Mouse (Mus musculus) embryonic facial prominence, embryonic 12.5 days (tissue): ENCODE data around the gene Olfr578. TPM values are rescaled to one million over a fixed set of nuclear protein-coding genes. Genes with fewer than 3 reads are reported as not detected.

Experiments
- ATAC-seq: fragments of 200-750 bp; cut with Nextera tagmentation; 2 replicates; pipeline ENCODE4 v1.8.0; 2017; ENCODE audit not compliant: insufficient number of reproducible peaks, insufficient read depth, low FRiP score, low TSS enrichment
- H3K27ac ChIP-seq: fragments of 300-500 bp; sonication (generic); 2 replicates; pipeline ENCODE4 v1.5.1; 2016; ENCODE audit warnings: mild to moderate bottlenecking
- H3K27me3 ChIP-seq: fragments of 300-500 bp; sonication (generic); 2 replicates; pipeline ENCODE4 v1.6.1; 2016; ENCODE audit warnings: mild to moderate bottlenecking, moderate library complexity
- H3K36me3 ChIP-seq: fragments of 300-500 bp; sonication (generic); 2 replicates; pipeline ENCODE4 v1.6.1; 2016; ENCODE audit warnings: mild to moderate bottlenecking
- H3K4me1 ChIP-seq: fragments of 300-500 bp; sonication (generic); 2 replicates; pipeline ENCODE4 v1.6.1; 2016
- H3K4me2 ChIP-seq: fragments of 300-500 bp; sonication (generic); replicated peaks from 2 replicates; pipeline ENCODE4 v1.6.1; 2016; ENCODE audit warnings: mild to moderate bottlenecking, moderate library complexity
- H3K4me3 ChIP-seq: fragments of 300-500 bp; sonication (generic); 2 replicates; pipeline ENCODE4 v1.5.1; 2016; ENCODE audit warnings: mild to moderate bottlenecking
- H3K9ac ChIP-seq: fragments of 300-500 bp; sonication (generic); 2 replicates; pipeline ENCODE4 v1.6.1; 2016; ENCODE audit warnings: mild to moderate bottlenecking, moderate library complexity
- H3K9me3 ChIP-seq: fragments of 300-500 bp; sonication (generic); 2 replicates; pipeline ENCODE4 v1.6.1; 2016; ENCODE audit warnings: mild to moderate bottlenecking, moderate library complexity
- WGBS: fragments of 180-500 bp; shearing (Covaris S2); methylation state at CpG from one replicate; pipeline ENCODE4 v1.1.7; 2016; 5-methylcytosine and 5-hydroxymethylcytosine counted together
- polyA plus RNA-seq: library from polyadenylated mRNA; unstranded; fragments of >200 nt; fragmentation: Nextera tagmentation; extraction: Ambion mirVana; gene quantifications from 2 replicates; pipeline ENCODE4 v1.2.1, GENCODE M21; 2016

The Olfr578 gene
- polyA plus RNA-seq = not detected in 2 replicates

- Histone ChIP-seq H3K9ac (no peak within 1 kb of the TSS), H3K4me2 (no peak within 1 kb of the TSS), H3K4me3 (no peak within 1 kb of the TSS), H3K27me3 (no peaks in the 10 kb centered on the region), H3K27ac (no peak within 1 kb of the TSS), H3K4me1 (no peaks in the 10 kb centered on the region), H3K9me3 (no peaks in the 10 kb centered on the region), H3K36me3 (no peaks in the 10 kb centered on the region)
- 64% methylated on average over 3 of the region's 3 CpGs for WGBS
- ATAC-seq = no peak
These were observed at the start of gene Olfr578 for GRCm38 (mm10) chr7:102989224-102989623. TSS of gene Olfr578 (minus strand) at chr7:102989324.

GRCm38 (mm10) chr7:103037724-103038123 lies 48.6 kb upstream of the Olfr578 start, which contains the start of gene Olfr582:
TSS of gene Olfr582 (plus strand) at chr7:103038024.
- no peak for ATAC-seq
- Histone ChIP-seq H3K36me3 (no peaks in the 10 kb centered on the region), H3K27ac (no peak within 1 kb of the TSS), H3K4me2 (no peak within 1 kb of the TSS), H3K9me3 (no peaks in the 10 kb centered on the region), H3K4me3 (no peak within 1 kb of the TSS), H3K9ac (no peak within 1 kb of the TSS), H3K27me3 (no peaks in the 10 kb centered on the region), H3K4me1 (no peaks in the 10 kb centered on the region)

GRCm38 (mm10) chr7:102975843-102976242 lies 13.3 kb downstream of the Olfr578 start, which contains the start of gene Olfr577:
TSS of gene Olfr577 (minus strand) at chr7:102975943.
- H3K27me3 ChIP-seq = no peaks in the 10 kb centered on the region
- H3K36me3 ChIP-seq = no peaks in the 10 kb centered on the region
- H3K27ac ChIP-seq = no peak within 1 kb of the TSS
- no peak within 1 kb of the TSS for H3K4me3 ChIP-seq
- H3K9ac ChIP-seq = no peak within 1 kb of the TSS
- no peaks in the 10 kb centered on the region for H3K4me1 ChIP-seq
- H3K9me3 ChIP-seq = no peaks in the 10 kb centered on the region
- no peak for ATAC-seq
- no peak within 1 kb of the TSS for H3K4me2 ChIP-seq
- 77% methylated on average over 2 of the region's 2 CpGs for WGBS

GRCm38 (mm10) chr7:102974399-102974798 lies 14.7 kb downstream of the Olfr578 start:
- H3K27ac ChIP-seq = no peak overlapping the region

GRCm38 (mm10) chr7:102962360-102962759 lies 26.8 kb downstream of the Olfr578 start, which contains the start of gene Olfr576:
TSS of gene Olfr576 (plus strand) at chr7:102962660.
- 38% methylated on average over 2 of the region's 2 CpGs for WGBS
- no peaks in the 10 kb centered on the region for H3K9me3 ChIP-seq
- no peak for ATAC-seq
- H3K4me3 ChIP-seq = no peak within 1 kb of the TSS
- H3K27me3 ChIP-seq = no peaks in the 10 kb centered on the region
- no peaks in the 10 kb centered on the region for H3K36me3 ChIP-seq
- no peak within 1 kb of the TSS for H3K27ac ChIP-seq
- no peak within 1 kb of the TSS for H3K9ac ChIP-seq
- H3K4me1 ChIP-seq = no peaks in the 10 kb centered on the region
- no peak within 1 kb of the TSS for H3K4me2 ChIP-seq

More at GRCm38 (mm10) chr7:102974399-102974798, 14.7 kb downstream of the Olfr578 start:
- H3K9ac ChIP-seq = no peak overlapping the region
- no peaks in the 10 kb centered on the region for H3K9me3 ChIP-seq
- 57% methylated on average over 1 of the region's 1 CpGs for WGBS
- no peak overlapping the region for H3K4me3 ChIP-seq
- no peak for ATAC-seq
- H3K4me2 ChIP-seq = no peak overlapping the region
- H3K4me1 ChIP-seq = no peaks in the 10 kb centered on the region
- no peaks in the 10 kb centered on the region for H3K27me3 ChIP-seq
- no peaks in the 10 kb centered on the region for H3K36me3 ChIP-seq

GRCm38 (mm10) chr7:102958593-102958992 lies 30.5 kb downstream of the Olfr578 start, which contains the start of gene Olfr575:
TSS of gene Olfr575 (minus strand) at chr7:102958775.
- Histone ChIP-seq H3K4me2 (no peak within 1 kb of the TSS), H3K9me3 (no peaks in the 10 kb centered on the region), H3K9ac (no peak within 1 kb of the TSS), H3K27ac (no peak within 1 kb of the TSS), H3K4me1 (no peaks in the 10 kb centered on the region), H3K36me3 (no peaks in the 10 kb centered on the region), H3K27me3 (no peaks in the 10 kb centered on the region), H3K4me3 (no peak within 1 kb of the TSS)
- no peak for ATAC-seq
- WGBS = 67% methylated on average over 1 of the region's 1 CpGs

GRCm38 (mm10) chr7:102958137-102958536 lies 31.0 kb downstream of the Olfr578 start:
- no peak overlapping the region for H3K9ac ChIP-seq
- WGBS = 76% methylated on average over 3 of the region's 3 CpGs

GRCm38 (mm10) chr7:102950732-102951131 lies 38.4 kb downstream of the Olfr578 start:
- no peak overlapping the region for H3K4me2 ChIP-seq
- ATAC-seq = no peak
- no peaks in the 10 kb centered on the region for H3K27me3 ChIP-seq
- 61% methylated on average over 1 of the region's 1 CpGs for WGBS
- H3K27ac ChIP-seq = no peak overlapping the region
- H3K4me1 ChIP-seq = no peaks in the 10 kb centered on the region
- H3K9ac ChIP-seq = no peak overlapping the region
- H3K9me3 ChIP-seq = no peaks in the 10 kb centered on the region
- H3K4me3 ChIP-seq = no peak overlapping the region
- no peaks in the 10 kb centered on the region for H3K36me3 ChIP-seq

More at GRCm38 (mm10) chr7:102958137-102958536, 31.0 kb downstream of the Olfr578 start:
- H3K4me3 ChIP-seq = no peak overlapping the region
- H3K27me3 ChIP-seq = no peaks in the 10 kb centered on the region
- no peak for ATAC-seq
- no peaks in the 10 kb centered on the region for H3K36me3 ChIP-seq
- no peak overlapping the region for H3K27ac ChIP-seq
- no peak overlapping the region for H3K4me2 ChIP-seq
- no peaks in the 10 kb centered on the region for H3K9me3 ChIP-seq
- H3K4me1 ChIP-seq = no peaks in the 10 kb centered on the region

GRCm38 (mm10) chr7:102948167-102948566 lies 41.0 kb downstream of the Olfr578 start, which contains the start of gene Olfr574:
TSS of gene Olfr574 (plus strand) at chr7:102948467.
- no peak within 1 kb of the TSS for H3K4me3 ChIP-seq
- 95% methylated on average over 1 of the region's 1 CpGs for WGBS
- no peak within 1 kb of the TSS for H3K27ac ChIP-seq
- H3K4me1 ChIP-seq = no peaks in the 10 kb centered on the region
- H3K36me3 ChIP-seq = no peaks in the 10 kb centered on the region
- H3K9ac ChIP-seq = no peak within 1 kb of the TSS
- no peaks in the 10 kb centered on the region for H3K9me3 ChIP-seq
- H3K27me3 ChIP-seq = no peaks in the 10 kb centered on the region
- H3K4me2 ChIP-seq = no peak within 1 kb of the TSS
- ATAC-seq = no peak

GRCm38 (mm10) chr7:102943417-102943816 lies 45.7 kb downstream of the Olfr578 start:
- no peak overlapping the region for H3K4me2 ChIP-seq
- no peaks in the 10 kb centered on the region for H3K36me3 ChIP-seq
- no peaks in the 10 kb centered on the region for H3K4me1 ChIP-seq
- no peak overlapping the region for H3K9ac ChIP-seq
- no peaks in the 10 kb centered on the region for H3K9me3 ChIP-seq
- H3K4me3 ChIP-seq = no peak overlapping the region
- 87% methylated on average over 1 of the region's 1 CpGs for WGBS
- ATAC-seq = no peak
- H3K27ac ChIP-seq = no peak overlapping the region
- no peaks in the 10 kb centered on the region for H3K27me3 ChIP-seq

GRCm38 (mm10) chr7:102942475-102942874 lies 46.6 kb downstream of the Olfr578 start, which contains the start of gene Olfr573-ps1:
TSS of gene Olfr573-ps1 (minus strand) at chr7:102942575.
- Histone ChIP-seq H3K4me1 (no peaks in the 10 kb centered on the region), H3K27ac (no peak within 1 kb of the TSS), H3K9me3 (no peaks in the 10 kb centered on the region), H3K4me3 (no peak within 1 kb of the TSS), H3K4me2 (no peak within 1 kb of the TSS), H3K36me3 (no peaks in the 10 kb centered on the region), H3K9ac (no peak within 1 kb of the TSS), H3K27me3 (no peaks in the 10 kb centered on the region)
- no peak for ATAC-seq
- 91% methylated on average over 2 of the region's 2 CpGs for whole genome bisulfite sequencing
